Mouse (Mus musculus) brain, embryonic 14.5 days (tissue): ENCODE data around the gene 4930404N11Rik. TPM values are rescaled to one million over a fixed set of nuclear protein-coding genes. Genes with fewer than 3 reads are reported as not detected.

Experiments
- DNase-seq: peaks from one replicate; pipeline ENCODE4 v3.0.0-alpha.2; 2011; ENCODE audit warnings: low read depth
- CTCF ChIP-seq: fragments of 200-500 bp; IDR thresholded peaks from 2 replicates; pipeline ENCODE4 v1.5.1; 2012; ENCODE audit warnings: inconsistent platforms, mild to moderate bottlenecking, moderate library complexity, borderline replicate concordance; ENCODE audit not compliant: insufficient read depth, insufficient read length; ENCODE audit errors: extremely low read depth
- POLR2A ChIP-seq: fragments of 200-500 bp; IDR thresholded peaks from 2 replicates; pipeline ENCODE4 v1.6.1; 2012; ENCODE audit warnings: mild to moderate bottlenecking, inconsistent platforms, borderline replicate concordance; ENCODE audit not compliant: poor library complexity, insufficient read depth, insufficient read length, severe bottlenecking; ENCODE audit errors: extremely low read depth
- polyA plus RNA-seq: library from polyadenylated mRNA; depleted of rRNA; stranded (reverse); fragments of >200 nt; gene quantifications from 2 replicates; pipeline ENCODE4 v1.2.3, GENCODE M21; 2012

4930404N11Rik gene
- polyA plus RNA-seq, 1 experiment, result 0.19 TPM

- no peak for DNase-seq
- TF ChIP-seq CTCF (peak; percentile 77), POLR2A (no peak)
Measured at GRCm38 (mm10) chr10:81341333-81341949, 24.2 kb downstream of the 4930404N11Rik start.

- no peak for DNase-seq
- TF ChIP-seq CTCF (no peak), POLR2A (no peak)
Measured at GRCm38 (mm10) chr10:81340551-81341332, 24.9 kb downstream of the 4930404N11Rik start.

GRCm38 (mm10) chr10:81336558-81336957, 29.1 kb downstream of the 4930404N11Rik start:
- TF ChIP-seq POLR2A (no peak), CTCF (no peak)
- no peak for DNase-seq

GRCm38 (mm10) chr10:81335393-81336340, 29.9 kb downstream of the 4930404N11Rik start:
- DNase-seq, result no peak
- TF ChIP-seq POLR2A, result no peak
- no peak for TF ChIP-seq CTCF

GRCm38 (mm10) chr10:81334324-81334723, 31.3 kb downstream of the 4930404N11Rik start:
- no peak for TF ChIP-seq CTCF
- DNase-seq, result no peak

- DNase-seq, result no peak
- TF ChIP-seq CTCF (no peak), POLR2A (no peak)
Measured at GRCm38 (mm10) chr10:81332277-81332676, 33.3 kb downstream of the 4930404N11Rik start.

GRCm38 (mm10) chr10:81330007-81330406, 35.6 kb downstream of the 4930404N11Rik start:
- TF ChIP-seq CTCF (no peak), POLR2A (no peak)
- DNase-seq, result no peak

GRCm38 (mm10) chr10:81329194-81329975, 36.2 kb downstream of the 4930404N11Rik start:
- TF ChIP-seq POLR2A (no peak), CTCF (no peak)
- no peak for DNase-seq

GRCm38 (mm10) chr10:81328386-81328785, 37.2 kb downstream of the 4930404N11Rik start, which contains the start of gene Tbxa2r:
TSS of gene Tbxa2r (plus strand) at chr10:81328731.
- no peak for DNase-seq
- TF ChIP-seq CTCF, result no peak
- TF ChIP-seq POLR2A, result no peak

GRCm38 (mm10) chr10:81327959-81328358, 37.7 kb downstream of the 4930404N11Rik start:
- no peak for DNase-seq

More at GRCm38 (mm10) chr10:81327959-81328358, 37.7 kb downstream of the 4930404N11Rik start:
- TF ChIP-seq POLR2A, result no peak
